8 mouse cellular contexts compared by ENCODE assay signal in genomic region chr10:20313447-20313846, GRCm38 (mm10). TPM values are rescaled to one million over a fixed set of nuclear protein-coding genes. Genes with fewer than 3 reads are reported as not detected.
DNase-seq lines count a peak whose midpoint lies in the region; ATAC-seq and TF ChIP-seq lines count a peak whose summit lies in the region.

No protein-coding gene starts in this region.

- H3K4me2 ChIP-seq in heart, embryonic 15.5 days = peak overlapping the region; percentile 57
- peak overlapping the region; percentile 72 for H3K4me2 ChIP-seq in hindbrain, embryonic 12.5 days (replicated peaks)
- H3K4me2 ChIP-seq in midbrain, embryonic 13.5 days (replicated peaks) = peak overlapping the region; percentile 71

- peak overlapping the region; percentile 93; the same call in 1 of the 2 replicates for H3K9ac ChIP-seq in heart, embryonic 15.5 days
- peak overlapping the region; percentile 89 for H3K9ac ChIP-seq in hindbrain, embryonic 12.5 days
- peak overlapping the region; percentile 90 for H3K9ac ChIP-seq in midbrain, embryonic 13.5 days (replicated peaks)

- DNase-seq in heart, postnatal 36 days = no peak
- DNase-seq in c-Kit-positive CD71-positive TER-119-positive erythroid progenitor cells, embryonic 14.5 days (ENCODE audit: low spot score) = no peak
- DNase-seq in kidney, postnatal 36 days = no peak

- no peak for TF ChIP-seq CTCF in bone marrow, adult 2 months (IDR thresholded peaks at IDR 0.05; ENCODE audit: control insufficient read depth, insufficient read depth, low read length)

- intact Hi-C loops in heart, postnatal 36 days (cut with DNase I) = loop anchor here (2.0 to 10.0 kb wide), 5 partner anchors 23 to 981 kb away; partner anchors contain the start of genes Ahi1, Hbs1l, Ifngr1 and Mtfr2

- WGBS in heart, embryonic 15.5 days = 35% methylated on average over 13 of the region's 13 CpGs
- WGBS in bone marrow, adult 2 months = 29% methylated on average over 13 of the region's 13 CpGs
- WGBS in hindbrain, embryonic 12.5 days = 52% methylated on average over 13 of the region's 13 CpGs
- WGBS in midbrain, embryonic 13.5 days = 54% methylated on average over 13 of the region's 13 CpGs

- H3K9me3 ChIP-seq in heart, embryonic 15.5 days (replicated peaks) = no peaks in the 10 kb centered on the region
- no peaks in the 10 kb centered on the region for H3K9me3 ChIP-seq in hindbrain, embryonic 12.5 days (replicated peaks)
- H3K9me3 ChIP-seq in midbrain, embryonic 13.5 days = no peaks in the 10 kb centered on the region

- H3K27me3 ChIP-seq in heart, embryonic 15.5 days = no peaks in the 10 kb centered on the region
- no peaks in the 10 kb centered on the region for H3K27me3 ChIP-seq in hindbrain, embryonic 12.5 days
- no peaks in the 10 kb centered on the region for H3K27me3 ChIP-seq in midbrain, embryonic 13.5 days

- no peak for TF ChIP-seq POLR2A in bone marrow, adult 2 months (IDR thresholded peaks at IDR 0.05; ENCODE audit: borderline replicate concordance, control insufficient read depth, low read depth, low read length)

- no peak for ATAC-seq in heart, embryonic 15.5 days (replicated peaks; ENCODE audit: insufficient number of reproducible peaks, insufficient read depth, low FRiP score, low read depth)
- no peak for ATAC-seq in hindbrain, embryonic 12.5 days (ENCODE audit: low FRiP score)
- no peak for ATAC-seq in midbrain, embryonic 13.5 days
- ATAC-seq in activated CD4-positive, CD25-positive, alpha-beta regulatory T cell, adult 4 months = no peak

- peak overlapping the region; percentile 90 for H3K4me3 ChIP-seq in heart, embryonic 15.5 days
- H3K4me3 ChIP-seq in bone marrow, adult 2 months (replicated peaks; ENCODE audit: control insufficient read depth, low read depth, low read length) = peak overlapping the region; percentile 62
- H3K4me3 ChIP-seq in hindbrain, embryonic 12.5 days = peak overlapping the region; percentile 77
- H3K4me3 ChIP-seq in midbrain, embryonic 13.5 days (replicated peaks) = peak overlapping the region; percentile 69

- H3K4me1 ChIP-seq in heart, embryonic 15.5 days (replicated peaks) = peaks cover 27% of the 10 kb centered on the region
- no peaks in the 10 kb centered on the region; the same call in 1 of the 2 replicates for H3K4me1 ChIP-seq in bone marrow, adult 2 months (ENCODE audit: control insufficient read depth, insufficient read depth, low read length)
- H3K4me1 ChIP-seq in hindbrain, embryonic 12.5 days = peaks cover 21% of the 10 kb centered on the region
- H3K4me1 ChIP-seq in midbrain, embryonic 13.5 days (replicated peaks) = peaks cover 21% of the 10 kb centered on the region

- peaks cover 5% of the 10 kb centered on the region for H3K36me3 ChIP-seq in heart, embryonic 15.5 days
- no peaks in the 10 kb centered on the region for H3K36me3 ChIP-seq in hindbrain, embryonic 12.5 days
- H3K36me3 ChIP-seq in midbrain, embryonic 13.5 days = 0 out of 2 replicates have a peak, but pooled peaks cover 2% of the 10 kb centered on the region

- peak overlapping the region; percentile 100 for H3K27ac ChIP-seq in heart, embryonic 15.5 days
- H3K27ac ChIP-seq in bone marrow, adult 2 months (ENCODE audit: control insufficient read depth, insufficient read depth, low read depth, low read length, poor library complexity) = peak overlapping the region; percentile 36; the same call in 1 of the 2 replicates
- H3K27ac ChIP-seq in hindbrain, embryonic 12.5 days = peak overlapping the region; percentile 100; the same call in 1 of the 2 replicates
- peak overlapping the region; percentile 100; the same call in 1 of the 2 replicates for H3K27ac ChIP-seq in midbrain, embryonic 13.5 days

RNA-seq across cellular contexts. Expression of gene Bclaf1, which starts 1.2 kb away (rescaled TPM):
- 65.1 and 77.2 TPM in 2 replicates for polyA plus RNA-seq in heart, embryonic 15.5 days (2015; fragmentation: Nextera tagmentation; extraction: Ambion mirVana)
- 10 to 100 TPM; 59.5 to 64.9 TPM for total RNA-seq in heart, postnatal 36 days (2021)
- polyA plus RNA-seq in bone marrow, adult 2 months (2011; ENCODE audit: insufficient read depth, insufficient read length, low replicate concordance, missing spikeins) = 153 and 239 TPM in 2 replicates
- 158 and 163 TPM in 2 replicates for polyA plus RNA-seq in hindbrain, embryonic 12.5 days (2016; fragmentation: Nextera tagmentation; extraction: Ambion mirVana)
- 153 and 157 TPM in 2 replicates for polyA plus RNA-seq in midbrain, embryonic 13.5 days (2015; fragmentation: Nextera tagmentation; extraction: Ambion mirVana)
- 100 to 1,000 TPM; 156 to 168 TPM for polyA plus RNA-seq in activated CD4-positive, CD25-positive, alpha-beta regulatory T cell, adult 4 months (2017; shearing (Covaris generic))

RNA-seq across cellular contexts. Expression of gene Mtfr2, which starts 34.1 kb away (rescaled TPM):
- 1.9 and 2.1 TPM in 2 replicates for polyA plus RNA-seq in heart, embryonic 15.5 days (2015; fragmentation: Nextera tagmentation; extraction: Ambion mirVana)
- under 1 TPM; 0.14 to 0.31 TPM for total RNA-seq in heart, postnatal 36 days (2021)
- polyA plus RNA-seq in bone marrow, adult 2 months (2011; ENCODE audit: insufficient read depth, insufficient read length, low replicate concordance, missing spikeins) = 17.4 TPM in 2 replicates
- polyA plus RNA-seq in hindbrain, embryonic 12.5 days (2016; fragmentation: Nextera tagmentation; extraction: Ambion mirVana) = 1.7 and 2.0 TPM in 2 replicates
- 1.2 and 1.3 TPM in 2 replicates for polyA plus RNA-seq in midbrain, embryonic 13.5 days (2015; fragmentation: Nextera tagmentation; extraction: Ambion mirVana)
- polyA plus RNA-seq in activated CD4-positive, CD25-positive, alpha-beta regulatory T cell, adult 4 months (2017; shearing (Covaris generic)) = 1 to 10 TPM; 1.3 to 2.2 TPM

Comparison
In these comparisons a context has a peak if more than half of its experiments do, and no peak if none do; other contexts are left out.
1. H3K27ac ChIP-seq: peak in every context shown above with its lines; median percentile 100 in heart, embryonic 15.5 days; 100 in hindbrain, embryonic 12.5 days; 100 in midbrain, embryonic 13.5 days; 36 in bone marrow, adult 2 months.